Mouse (Mus musculus) B cell, adult (primary cell): ENCODE results near the gene Gab1. TPM values are rescaled to one million over a fixed set of nuclear protein-coding genes. Genes with fewer than 3 reads are reported as not detected.

ENCODE experiments used
- total RNA-seq: library from RNA; stranded (reverse); gene quantifications from 4 replicates; pipeline ENCODE4 v1.2.4, GENCODE M21; 2023; ENCODE audit not compliant: inconsistent age

Gene Gab1
- total RNA-seq, result 0.48 to 2.0 TPM (median 1.2 TPM) in 4 replicates

GRCm38 (mm10) chr8:80880196-80881106 is at the start of gene Gab1:
Gene Gab1, minus strand, starts transcription at chr8:80880519.

GRCm38 (mm10) chr8:80739155-80739924 is 141.0 kb downstream of the Gab1 start, which contains the start of gene Smarca5:
Gene Smarca5, minus strand, starts transcription at chr8:80739497.

Other genes starting within 250 kb of the Gab1 start
- gene Smarca5, start 141.0 kb downstream of the Gab1 start, total RNA-seq, result 175 to 192 TPM (median 187 TPM) in 4 replicates
- 78.3 to 86.7 TPM (median 84.7 TPM) in 4 replicates for gene Usp38, start 134.4 kb upstream of the Gab1 start, total RNA-seq